ENCODE assay signal across 8 mouse cellular contexts in the genomic region with DNA sequence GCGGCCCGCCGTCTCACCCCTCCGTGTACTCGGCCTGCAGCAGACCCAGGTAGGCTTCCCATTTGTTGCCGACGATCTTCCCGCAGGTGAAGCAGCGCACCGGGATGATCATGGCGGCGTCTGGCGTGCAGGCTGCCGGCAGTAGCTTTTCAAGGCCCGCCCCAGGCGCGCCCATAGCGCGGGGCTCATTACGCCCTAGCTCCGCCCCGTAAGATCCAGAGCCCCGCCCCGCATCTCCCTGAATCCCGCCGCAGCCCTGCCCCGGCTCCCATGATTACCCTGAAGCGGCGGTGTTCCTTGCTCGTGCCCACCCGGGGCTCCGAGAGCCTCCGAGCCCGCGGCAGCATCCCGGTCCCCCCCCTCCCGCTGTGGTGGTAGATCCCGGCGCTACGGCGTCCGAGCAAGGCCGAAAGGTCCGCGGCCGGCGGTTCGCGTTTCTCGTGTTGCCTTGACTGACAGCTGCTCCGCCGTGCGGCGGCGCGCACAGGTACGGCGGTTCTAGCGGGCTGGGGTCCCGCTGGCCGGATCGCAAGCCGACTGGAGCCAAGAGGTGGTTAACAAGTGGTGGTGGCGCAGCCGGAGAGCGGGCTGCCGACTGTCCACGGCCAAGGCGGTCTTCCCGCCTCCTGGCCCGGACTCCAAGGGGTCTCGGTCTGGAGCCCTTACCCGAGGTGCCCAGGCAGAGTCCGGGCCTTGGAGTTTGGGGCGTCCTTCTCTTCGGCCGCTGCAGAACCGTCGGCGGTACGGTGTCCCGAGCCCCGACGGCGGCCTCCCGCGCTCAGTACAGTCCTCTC. TPM values are rescaled to one million over a fixed set of nuclear protein-coding genes. Genes with fewer than 3 reads are reported as not detected.
DNase-seq lines count a peak whose midpoint lies in the region; ATAC-seq and TF ChIP-seq lines count a peak whose summit lies in the region.

Polr2l (minus strand) TSS at position 122 of the 794 bp plus-strand sequence.
Tspan4 (plus strand) TSS at position 230 of the 794 bp plus-strand sequence.

- H3K9me3 ChIP-seq in heart, embryonic 14.5 days (ENCODE audit: control insufficient read depth, low read length) = no peaks in the 10 kb centered on the region
- H3K9me3 ChIP-seq in liver, postnatal 0 days (ENCODE audit: low read length) = no peaks in the 10 kb centered on the region
- H3K9me3 ChIP-seq in neural tube, embryonic 13.5 days = no peaks in the 10 kb centered on the region

- H3K36me3 ChIP-seq in heart, embryonic 14.5 days (ENCODE audit: control insufficient read depth, insufficient read depth, low read length) = peaks cover 27% of the 10 kb centered on the region
- H3K36me3 ChIP-seq in liver, postnatal 0 days (replicated peaks; ENCODE audit: insufficient read depth, low read length) = peaks cover 14% of the 10 kb centered on the region
- H3K36me3 ChIP-seq in neural tube, embryonic 13.5 days = peaks cover 26% of the 10 kb centered on the region
- H3K36me3 ChIP-seq in testis, adult 2 months (ENCODE audit: control insufficient read depth, insufficient read depth, low read length) = no peaks in the 10 kb centered on the region; the same call in 1 of the 2 replicates

- peak; percentile 79 to 84 for DNase-seq in CD8-positive naive resting alpha-beta T cell, adult 2 months (ENCODE audit: low read depth in 2 of 2, low spot score in 2 of 2)
- peak; percentile 91 for DNase-seq in kidney, postnatal 14 days
- DNase-seq in liver, postnatal 0 days = peak; percentile 90

- H3K4me2 ChIP-seq in heart, embryonic 14.5 days (ENCODE audit: low read length) = peak within 1 kb of the TSS; percentile 97
- peak within 1 kb of the TSS; percentile 92 for H3K4me2 ChIP-seq in liver, postnatal 0 days (ENCODE audit: low read depth, low read length)
- peak within 1 kb of the TSS; percentile 94 for H3K4me2 ChIP-seq in neural tube, embryonic 13.5 days

- ATAC-seq in erythroid progenitor cell, adult 5-6 weeks (replicated peaks; ENCODE audit: low FRiP score, poor library complexity, severe bottlenecking) = peak; percentile 85
- ATAC-seq in heart, embryonic 14.5 days (ENCODE audit: insufficient number of reproducible peaks, insufficient read depth, low FRiP score, low read depth) = peak; percentile 51
- ATAC-seq in liver, postnatal 0 days = peak; percentile 75
- ATAC-seq in neural tube, embryonic 13.5 days (ENCODE audit: low read depth) = peak; percentile 81

- WGBS in heart, embryonic 14.5 days = under 1% methylated on average over 85 of the region's 87 CpGs
- under 1% methylated on average over 59 of the region's 87 CpGs for WGBS in liver, postnatal 0 days (ENCODE audit: insufficient replicate concordance)
- WGBS in neural tube, embryonic 13.5 days = under 1% methylated on average over 87 of the region's 87 CpGs

- TF ChIP-seq EP300 in liver, postnatal 0 days (IDR thresholded peaks at IDR 0.05; ENCODE audit: low read depth) = peak; percentile 59; the same call in 1 of the 2 replicates

- H3K9ac ChIP-seq in heart, embryonic 14.5 days (ENCODE audit: low read length) = peak within 1 kb of the TSS; percentile 86
- H3K9ac ChIP-seq in liver, postnatal 0 days (replicated peaks) = peak within 1 kb of the TSS; percentile 80
- H3K9ac ChIP-seq in neural tube, embryonic 13.5 days = peak within 1 kb of the TSS; percentile 82

- TF ChIP-seq CTCF in liver, postnatal 0 days (IDR thresholded peaks at IDR 0.05; ENCODE audit: low read depth) = peak; percentile 29; the same call in 1 of the 2 replicates
- no peak for TF ChIP-seq CTCF in testis, adult 2 months (IDR thresholded peaks at IDR 0.05; ENCODE audit: control insufficient read depth, insufficient read depth, insufficient replicate concordance, low read depth, low read length)

- H3K4me1 ChIP-seq in brown adipose tissue, adult 24 weeks (ENCODE audit: control insufficient read depth, insufficient read depth, insufficient read length, low read length) = peaks cover 12% of the 10 kb centered on the region; the same call in 1 of the 2 replicates
- H3K4me1 ChIP-seq in heart, embryonic 14.5 days (ENCODE audit: control insufficient read depth in 2 of 2, insufficient read depth in 2 of 2, low read length in 2 of 2) = peaks cover 32 to 42% of the 10 kb centered on the region in 2 experiments
- H3K4me1 ChIP-seq in liver, postnatal 0 days (ENCODE audit: insufficient read depth) = peaks cover 40% of the 10 kb centered on the region
- H3K4me1 ChIP-seq in neural tube, embryonic 13.5 days (replicated peaks) = peaks cover 49% of the 10 kb centered on the region
- peaks cover 23% of the 10 kb centered on the region for H3K4me1 ChIP-seq in testis, adult 2 months (ENCODE audit: control insufficient read depth, insufficient read depth, low read length)

- H3K27ac ChIP-seq in brown adipose tissue, adult 24 weeks (replicated peaks; ENCODE audit: low read depth, low read length) = peak within 1 kb of the TSS; percentile 100
- peak within 1 kb of the TSS; percentile 95 to 98 for H3K27ac ChIP-seq in heart, embryonic 14.5 days (replicated peaks in 1 of 2; ENCODE audit: control insufficient read depth in 1 of 2, insufficient read depth in 1 of 2, low read depth in 2 of 2, low read length in 2 of 2)
- peak within 1 kb of the TSS; percentile 96 for H3K27ac ChIP-seq in liver, postnatal 0 days (ENCODE audit: low read depth)
- H3K27ac ChIP-seq in neural tube, embryonic 13.5 days (replicated peaks) = peak within 1 kb of the TSS; percentile 88
- H3K27ac ChIP-seq in testis, adult 2 months (ENCODE audit: control insufficient read depth, insufficient read depth, low read depth, low read length) = peak within 1 kb of the TSS; percentile 86

- peak within 1 kb of the TSS; percentile 92 for H3K4me3 ChIP-seq in brown adipose tissue, adult 24 weeks (ENCODE audit: insufficient read depth, low read depth, low read length)
- peak within 1 kb of the TSS; percentile 81 to 86 for H3K4me3 ChIP-seq in heart, embryonic 14.5 days (ENCODE audit: control insufficient read depth in 1 of 2, insufficient read depth in 1 of 2, low read depth in 1 of 2, low read length in 2 of 2)
- peak within 1 kb of the TSS; percentile 81 for H3K4me3 ChIP-seq in liver, postnatal 0 days (ENCODE audit: low read depth, low read length)
- H3K4me3 ChIP-seq in neural tube, embryonic 13.5 days = peak within 1 kb of the TSS; percentile 59
- H3K4me3 ChIP-seq in testis, adult 2 months (ENCODE audit: control insufficient read depth, low read depth, low read length) = peak within 1 kb of the TSS; percentile 92

- H3K27me3 ChIP-seq in heart, embryonic 14.5 days (ENCODE audit: control insufficient read depth, insufficient read depth, low read length) = no peaks in the 10 kb centered on the region
- H3K27me3 ChIP-seq in liver, postnatal 0 days (ENCODE audit: insufficient read depth, low read length) = no peaks in the 10 kb centered on the region
- peaks cover 29% of the 10 kb centered on the region for H3K27me3 ChIP-seq in neural tube, embryonic 13.5 days
- no peaks in the 10 kb centered on the region for H3K27me3 ChIP-seq in testis, adult 2 months (ENCODE audit: control insufficient read depth, insufficient read depth, low read length)

- TF ChIP-seq POLR2A in testis, adult 2 months (IDR thresholded peaks at IDR 0.05; ENCODE audit: control insufficient read depth, low read depth, low read length) = peak; percentile 73

RNA-seq across cellular contexts. Expression of gene Polr2l, which starts in this region (rescaled TPM):
- 28.8 and 36.4 TPM in 2 replicates for polyA plus RNA-seq in brown adipose tissue, adult 24 weeks (2012; ENCODE audit: insufficient read depth, insufficient read length, missing spikeins)
- 6.7 and 15.5 TPM in 2 replicates for total RNA-seq in erythroid progenitor cell, adult 5-6 weeks (2015; ENCODE audit: low replicate concordance)
- 14.4 and 14.9 TPM in 2 replicates for total RNA-seq in erythroid progenitor cell, adult 5-6 weeks (2017; ENCODE audit: low replicate concordance)
- polyA plus RNA-seq in heart, embryonic 14.5 days (2014; fragmentation: Nextera tagmentation; extraction: Ambion mirVana) = 73.2 and 78.0 TPM in 2 replicates
- 41.8 and 45.1 TPM in 2 replicates for polyA plus RNA-seq in liver, postnatal 0 days (2015; fragmentation: Nextera tagmentation; extraction: Ambion mirVana)
- 79.3 and 85.0 TPM in 2 replicates for polyA plus RNA-seq in neural tube, embryonic 13.5 days (2015; fragmentation: Nextera tagmentation; extraction: Ambion mirVana)
- 20.8 and 21.1 TPM in 2 replicates for polyA plus RNA-seq in testis, adult 2 months (2012; rRNA removed)

RNA-seq across cellular contexts. Expression of gene Tspan4, which starts in this region (rescaled TPM):
- polyA plus RNA-seq in brown adipose tissue, adult 24 weeks (2012; ENCODE audit: insufficient read depth, insufficient read length, missing spikeins) = 39.6 and 74.6 TPM in 2 replicates
- total RNA-seq in erythroid progenitor cell, adult 5-6 weeks (2015; ENCODE audit: low replicate concordance) = 1.8 and 3.8 TPM in 2 replicates
- 2.2 and 8.0 TPM in 2 replicates for total RNA-seq in erythroid progenitor cell, adult 5-6 weeks (2017; ENCODE audit: low replicate concordance)
- 61.5 and 65.0 TPM in 2 replicates for polyA plus RNA-seq in heart, embryonic 14.5 days (2014; fragmentation: Nextera tagmentation; extraction: Ambion mirVana)
- polyA plus RNA-seq in liver, postnatal 0 days (2015; fragmentation: Nextera tagmentation; extraction: Ambion mirVana) = 72.2 and 77.0 TPM in 2 replicates
- polyA plus RNA-seq in neural tube, embryonic 13.5 days (2015; fragmentation: Nextera tagmentation; extraction: Ambion mirVana) = 54.3 and 57.1 TPM in 2 replicates
- 14.6 and 15.5 TPM in 2 replicates for polyA plus RNA-seq in testis, adult 2 months (2012; rRNA removed)

Comparison
In these comparisons a context has a peak if more than half of its experiments do, and no peak if none do; other contexts are left out.
1. Peak in every context shown above with its lines: DNase-seq, ATAC-seq, H3K4me3 ChIP-seq and H3K27ac ChIP-seq.